Mouse (Mus musculus): ENCODE results near the gene Lce1k.
"Not testable (repeated sequence)": the region's sequence is repeated elsewhere in the genome, so short reads cannot be mapped to it uniquely, and the experiment has no call there.

Lce1k gene

DNA sequence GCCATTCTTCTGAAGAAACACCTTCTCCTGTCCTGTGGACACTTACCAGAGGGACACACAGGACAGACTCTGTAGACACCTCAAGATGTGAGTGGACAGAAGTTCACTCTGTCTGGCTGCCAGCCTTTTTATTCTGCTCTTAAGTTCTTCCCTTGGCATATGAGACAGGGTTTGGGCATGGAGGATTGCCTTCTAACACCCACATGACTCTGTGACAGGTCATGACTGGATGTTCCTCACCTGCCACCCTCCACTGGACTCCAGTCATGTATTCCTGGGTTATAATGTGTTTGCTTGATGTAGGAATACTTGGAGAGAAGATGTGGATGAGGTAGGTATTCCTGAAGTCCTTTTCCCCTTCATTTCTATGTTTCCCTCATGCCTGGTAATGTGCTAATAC, at the start of gene Lce1k:
Lce1k (minus strand) TSS at position 101 of the 400 bp plus-strand sequence.
- DNase-seq: no peak

DNA sequence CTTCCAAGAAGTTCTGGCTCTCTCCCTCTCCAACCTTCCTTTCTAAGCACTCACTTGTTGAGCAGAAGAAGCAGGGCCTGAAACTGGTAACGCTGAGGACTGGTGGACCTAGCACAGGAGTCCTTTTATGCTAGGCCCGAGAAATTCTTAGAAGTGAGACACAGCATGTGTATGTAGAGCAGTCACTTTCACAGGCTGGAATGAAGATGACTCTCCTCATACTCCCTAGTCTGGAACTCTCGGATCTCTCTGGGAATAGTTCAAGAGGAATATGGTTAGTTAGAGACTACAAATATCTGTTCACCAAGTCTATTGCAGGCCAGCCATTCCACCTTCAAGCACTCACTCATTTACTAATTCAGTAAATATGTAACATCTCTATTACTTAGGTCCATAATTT, 43.5 kb upstream of the Lce1k start, which contains the start of gene Lce1l:
Lce1l (minus strand) TSS at position 101 of the 400 bp plus-strand sequence.
- DNase-seq: no peak

DNA sequence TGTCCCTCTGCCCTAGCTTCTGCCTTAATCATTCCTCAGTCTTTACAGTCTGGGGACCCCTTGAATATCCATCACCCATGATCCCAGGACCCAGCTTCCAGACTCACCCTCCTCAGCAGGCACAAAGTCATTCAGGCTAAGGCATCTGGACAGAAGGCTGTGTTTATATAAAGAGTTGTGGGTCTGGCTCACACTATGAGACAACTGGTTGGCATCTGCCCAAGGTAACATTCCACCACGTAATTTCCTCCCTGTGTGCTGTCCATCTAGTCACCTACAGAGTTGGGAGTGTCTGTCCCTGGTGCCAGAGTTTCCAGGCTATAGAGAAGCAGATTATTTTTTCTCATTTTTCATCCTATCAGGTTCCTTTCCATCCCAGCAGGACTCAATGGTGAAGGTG, 19.4 kb upstream of the Lce1k start, which contains the start of gene Kprp:
Kprp (minus strand) TSS at position 140 of the 400 bp plus-strand sequence.
- DNase-seq: no peak

DNA sequence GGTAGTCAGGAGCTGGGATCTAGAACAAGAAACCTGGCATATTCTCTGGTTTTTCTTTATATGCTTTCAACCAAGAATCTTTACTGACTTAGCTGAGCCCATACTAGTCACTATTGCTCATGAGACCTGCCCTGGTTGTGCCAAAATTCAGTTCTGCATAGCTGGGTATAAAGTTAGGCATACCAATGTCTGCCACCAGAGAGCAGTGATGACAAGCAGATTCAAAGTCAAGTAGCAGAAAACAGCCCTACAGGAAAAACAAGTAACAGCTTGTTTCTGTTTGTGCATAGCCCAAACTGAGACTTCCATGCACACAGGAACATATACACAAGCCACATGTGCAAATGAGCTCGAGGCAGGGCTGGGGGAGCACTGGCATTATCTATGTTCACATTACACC, 18.1 kb upstream of the Lce1k start:
- no peak for DNase-seq

DNA sequence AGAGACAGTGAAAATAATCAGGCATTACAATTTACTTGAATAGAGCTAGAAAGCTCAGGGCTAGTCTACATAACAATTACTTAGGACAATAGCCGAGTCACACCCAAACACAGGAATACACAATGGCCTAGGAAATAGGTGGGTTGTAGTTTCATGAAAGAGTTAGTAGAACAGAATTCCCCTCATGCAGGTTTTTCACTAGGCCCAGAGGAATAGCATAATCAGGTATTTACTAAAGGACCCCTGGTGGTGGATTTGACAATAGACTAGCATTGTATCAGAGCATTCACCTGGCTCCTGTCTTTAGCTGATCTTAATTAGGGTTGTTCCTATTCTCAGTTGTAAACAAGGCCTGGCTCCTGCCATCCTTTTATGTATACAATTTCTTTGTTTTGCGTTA, 8.3 kb upstream of the Lce1k start:
- not testable (repeated sequence) for DNase-seq

DNA sequence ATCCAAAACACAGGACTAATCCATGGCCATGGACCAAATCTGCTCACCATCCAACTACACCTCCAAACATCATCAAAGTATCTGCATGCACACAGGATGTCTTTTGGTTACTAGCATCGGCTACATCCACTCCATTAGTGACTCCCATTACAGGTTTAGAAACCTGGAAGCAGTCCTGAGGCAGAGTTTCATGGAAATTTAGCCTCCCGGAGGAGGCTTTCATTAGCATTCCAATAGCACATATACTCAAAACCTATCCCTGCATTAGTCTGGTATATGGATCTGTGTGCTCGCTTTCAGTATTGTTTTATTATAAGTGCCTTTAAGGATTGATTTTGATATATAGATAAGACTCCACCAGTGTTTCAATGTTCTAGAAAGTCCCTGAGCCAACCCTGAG, 7.9 kb upstream of the Lce1k start:
- no peak for DNase-seq

DNA sequence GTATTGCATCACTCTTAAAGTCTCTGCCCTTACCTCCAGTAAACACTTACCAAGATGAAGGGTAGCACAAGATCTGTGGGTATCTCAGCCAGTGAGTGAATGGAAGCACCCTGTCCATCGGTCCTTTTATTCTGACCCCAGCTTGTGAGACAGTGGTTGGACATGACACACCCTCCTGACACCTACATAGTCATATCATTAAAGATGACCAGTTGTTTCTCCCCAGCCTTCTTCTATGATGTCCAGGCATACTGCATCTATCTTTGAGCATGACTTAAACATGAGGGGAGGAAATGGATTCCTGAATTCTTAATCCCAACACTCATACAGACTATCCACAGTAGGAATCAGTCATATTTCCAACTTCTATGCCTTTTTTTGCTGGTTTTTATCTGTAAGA, 17.3 kb downstream of the Lce1k start, which contains the start of gene Lce1j:
Lce1j (minus strand) TSS at position 101 of the 400 bp plus-strand sequence.
- no peak for DNase-seq

DNA sequence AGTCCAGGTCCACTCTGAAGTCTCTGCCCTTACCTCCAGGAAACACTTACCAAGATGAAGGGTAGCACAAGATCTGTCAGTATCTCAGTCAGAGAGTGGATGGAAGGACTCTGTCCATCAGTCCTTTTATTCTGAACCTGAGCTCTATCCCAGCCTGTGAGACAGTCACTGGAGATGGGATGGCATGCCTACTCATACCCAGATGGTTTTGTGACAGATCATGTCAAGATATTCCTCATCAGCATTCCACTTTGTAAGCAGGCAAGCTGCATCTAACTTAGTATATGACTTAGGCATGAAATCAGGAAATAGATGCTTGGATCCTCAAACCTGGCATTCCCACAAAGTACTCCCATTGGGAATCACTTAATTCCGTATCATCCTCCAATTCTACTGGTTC, 28.9 kb downstream of the Lce1k start, which contains the start of gene Lce1i:
Lce1i (minus strand) TSS at position 101 of the 400 bp plus-strand sequence.
- no peak for DNase-seq

DNA sequence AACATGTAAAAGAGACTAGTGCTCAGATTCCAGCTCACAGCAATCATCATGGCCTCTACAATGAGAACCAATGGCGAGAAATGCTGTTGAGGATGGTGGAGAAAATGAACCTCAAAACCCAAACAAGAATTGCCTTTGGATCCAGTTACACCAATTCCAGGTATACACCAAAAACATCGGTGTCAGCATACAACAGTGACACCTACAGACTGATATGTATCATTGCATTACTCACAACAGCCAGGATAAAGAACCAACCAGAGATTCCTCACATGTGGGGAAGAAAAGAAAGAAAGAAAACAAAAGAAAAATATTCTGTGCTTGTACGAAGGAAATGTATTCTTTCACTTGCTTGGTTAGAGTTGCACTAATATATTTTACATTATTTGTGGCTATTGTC, 36.1 kb downstream of the Lce1k start:
- no peak for DNase-seq

DNA sequence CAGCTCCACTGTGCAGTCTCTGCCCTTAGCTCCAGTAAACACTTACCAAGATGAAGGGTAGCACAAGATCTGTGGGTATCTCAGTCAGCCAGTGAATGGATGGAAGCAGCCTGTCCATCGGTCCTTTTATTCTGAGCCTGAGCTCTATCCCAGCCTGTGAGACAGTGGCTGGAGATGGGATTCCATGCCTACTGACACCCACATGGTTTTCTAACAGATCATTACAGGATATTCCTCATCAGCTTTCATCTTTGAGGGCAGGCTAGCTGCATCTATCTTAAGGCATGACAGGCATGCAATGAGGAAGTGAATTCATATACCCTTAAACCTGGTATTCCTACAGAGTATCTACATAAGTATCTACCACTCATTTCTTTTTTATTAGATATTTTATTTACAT, 42.7 kb downstream of the Lce1k start, which contains the start of gene Lce1h:
Lce1h (minus strand) TSS at position 101 of the 400 bp plus-strand sequence.
- DNase-seq: no peak

Measured in lung, postnatal 36 days (tissue).